Mouse (Mus musculus) neural tube, embryonic 13.5 days (tissue): ENCODE measurements around the gene Dcst2. TPM values are rescaled to one million over a fixed set of nuclear protein-coding genes. Genes with fewer than 3 reads are reported as not detected.

Experiments
- ATAC-seq: fragments of 200-750 bp; cut with Nextera tagmentation; 2 replicates; pipeline ENCODE4 v1.8.0; 2017; ENCODE audit warnings: low read depth, mild to moderate bottlenecking, moderate TSS enrichment, moderate library complexity
- H3K27ac ChIP-seq: fragments of 300-500 bp; sonication (generic); replicated peaks from 2 replicates; pipeline ENCODE4 v1.5.1; 2015; ENCODE audit warnings: moderate library complexity, mild to moderate bottlenecking, inconsistent platforms
- H3K27me3 ChIP-seq: fragments of 300-500 bp; sonication (generic); 2 replicates; pipeline ENCODE4 v1.6.1; 2015; ENCODE audit warnings: mild to moderate bottlenecking, inconsistent platforms
- H3K36me3 ChIP-seq: fragments of 300-500 bp; sonication (generic); 2 replicates; pipeline ENCODE4 v1.6.1; 2015; ENCODE audit warnings: mild to moderate bottlenecking, inconsistent platforms
- H3K4me1 ChIP-seq: fragments of 300-500 bp; sonication (generic); replicated peaks from 2 replicates; pipeline ENCODE4 v1.6.1; 2015; ENCODE audit warnings: inconsistent platforms
- H3K4me2 ChIP-seq: fragments of 300-500 bp; sonication (generic); 2 replicates; pipeline ENCODE4 v1.6.1; 2015; ENCODE audit warnings: inconsistent platforms, mild to moderate bottlenecking, moderate library complexity
- H3K4me3 ChIP-seq: fragments of 300-500 bp; sonication (generic); 2 replicates; pipeline ENCODE4 v1.5.1; 2015; ENCODE audit warnings: mild to moderate bottlenecking, inconsistent platforms
- H3K9ac ChIP-seq: fragments of 300-500 bp; sonication (generic); 2 replicates; pipeline ENCODE4 v1.6.1; 2015; ENCODE audit warnings: moderate library complexity, mild to moderate bottlenecking, inconsistent platforms
- H3K9me3 ChIP-seq: fragments of 300-500 bp; sonication (generic); 2 replicates; pipeline ENCODE4 v1.6.1; 2016; ENCODE audit warnings: inconsistent platforms
- WGBS: fragments of 180-500 bp; shearing (Covaris S2); methylation state at CpG from one replicate; pipeline ENCODE4 v1.1.7; 2015; 5-methylcytosine and 5-hydroxymethylcytosine counted together
- polyA plus RNA-seq: library from polyadenylated mRNA; unstranded; fragments of >200 nt; fragmentation: Nextera tagmentation; extraction: Ambion mirVana; gene quantifications from 2 replicates; pipeline ENCODE4 v1.2.1, GENCODE M21; 2015

The Dcst2 gene
- polyA plus RNA-seq, 1 experiment from 2014 or later, result 0.17 TPM

- WGBS, result 66% methylated on average over 6 of the region's 6 CpGs
- H3K4me3 ChIP-seq, result peak overlapping the region; percentile 40
- H3K4me1 ChIP-seq, result peaks cover 47% of the 10 kb centered on the region
- H3K36me3 ChIP-seq, result peaks cover 15% of the 10 kb centered on the region
- peak overlapping the region; percentile 74 for H3K9ac ChIP-seq
- H3K9me3 ChIP-seq, result no peaks in the 10 kb centered on the region
- H3K27ac ChIP-seq, result peak overlapping the region; percentile 71; the same call in 1 of the 2 replicates
- H3K4me2 ChIP-seq, result peak overlapping the region; percentile 89
- H3K27me3 ChIP-seq, result no peaks in the 10 kb centered on the region
- no peak for ATAC-seq
These were observed 60.9 kb downstream of the Dcst2 start for GRCm38 (mm10) chr3:89422556-89423205.

- H3K9ac ChIP-seq, result no peak overlapping the region
- no peak overlapping the region for H3K4me3 ChIP-seq
- ATAC-seq, result no peak
- H3K4me1 ChIP-seq, result peaks cover 38% of the 10 kb centered on the region
- H3K36me3 ChIP-seq, result peaks cover 17% of the 10 kb centered on the region
- WGBS, result 91% methylated on average over 5 of the region's 5 CpGs
- no peak overlapping the region for H3K27ac ChIP-seq
- peak overlapping the region; percentile 89; the same call in 1 of the 2 replicates for H3K4me2 ChIP-seq
- no peaks in the 10 kb centered on the region for H3K27me3 ChIP-seq
- no peaks in the 10 kb centered on the region for H3K9me3 ChIP-seq
These were observed 62.8 kb downstream of the Dcst2 start for GRCm38 (mm10) chr3:89424416-89425140.

DNA sequence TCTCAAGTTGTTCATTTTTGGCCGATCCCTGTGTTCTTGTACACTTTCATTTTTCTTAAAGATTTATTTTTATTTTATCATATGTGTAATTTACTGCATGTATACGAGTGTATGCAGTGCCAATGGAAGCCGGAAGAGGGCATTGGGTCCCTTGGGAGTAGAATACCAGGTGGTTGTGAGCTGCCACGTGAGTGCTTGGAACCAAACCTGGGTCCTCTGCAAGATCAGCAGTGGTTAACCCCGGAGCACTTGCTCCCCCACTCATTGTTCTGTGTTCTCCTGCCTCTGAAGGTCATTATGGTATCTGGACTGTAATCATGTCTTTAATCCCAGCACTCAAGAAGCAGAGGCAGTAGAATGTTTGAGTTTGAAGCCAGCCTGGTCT lies 63.4 kb downstream of the Dcst2 start:
- ATAC-seq, result no peak
- Histone ChIP-seq H3K36me3 (peaks cover 17% of the 10 kb centered on the region), H3K4me1 (peaks cover 32% of the 10 kb centered on the region), H3K27me3 (no peaks in the 10 kb centered on the region), H3K4me2 (no peak overlapping the region), H3K9me3 (no peaks in the 10 kb centered on the region), H3K27ac (no peak overlapping the region), H3K9ac (no peak overlapping the region), H3K4me3 (no peak overlapping the region)
- 89% methylated on average over 5 of the region's 5 CpGs for WGBS

GRCm38 (mm10) chr3:89425876-89426275 lies 64.1 kb downstream of the Dcst2 start:
- 90% methylated on average over 4 of the region's 4 CpGs for WGBS

More at GRCm38 (mm10) chr3:89425876-89426275, 64.1 kb downstream of the Dcst2 start:
- H3K36me3 ChIP-seq, result peaks cover 17% of the 10 kb centered on the region
- no peak for ATAC-seq
- no peak overlapping the region for H3K4me3 ChIP-seq
- peaks cover 30% of the 10 kb centered on the region for H3K4me1 ChIP-seq
- no peak overlapping the region for H3K9ac ChIP-seq
- H3K4me2 ChIP-seq, result no peak overlapping the region
- no peaks in the 10 kb centered on the region for H3K9me3 ChIP-seq
- H3K27me3 ChIP-seq, result no peaks in the 10 kb centered on the region
- no peak overlapping the region for H3K27ac ChIP-seq

Other genes with a start within 250 kb of the Dcst2 start
- 0.14 and 0.46 TPM in 2 replicates for gene Pklr, start 225.8 kb upstream of the Dcst2 start, polyA plus RNA-seq
- gene Hcn3, start 201.8 kb upstream of the Dcst2 start, polyA plus RNA-seq, result 34.6 and 35.6 TPM in 2 replicates
- gene Clk2, start 197.2 kb upstream of the Dcst2 start, polyA plus RNA-seq, result 27.5 and 30.6 TPM in 2 replicates
- 129 and 135 TPM in 2 replicates for gene Scamp3, start 184.5 kb upstream of the Dcst2 start, polyA plus RNA-seq
- gene Fam189b, start 178.8 kb upstream of the Dcst2 start, polyA plus RNA-seq, result 38.9 and 49.9 TPM in 2 replicates
- gene Gba, start 159.0 kb upstream of the Dcst2 start, polyA plus RNA-seq, result 48.3 and 50.0 TPM in 2 replicates
- gene Thbs3, start 146.8 kb upstream of the Dcst2 start, polyA plus RNA-seq, result 45.6 and 52.8 TPM in 2 replicates
- 157 and 170 TPM in 2 replicates for gene Mtx1, start 134.9 kb upstream of the Dcst2 start, polyA plus RNA-seq
- 1.0 and 1.1 TPM in 2 replicates for gene Muc1, start 132.9 kb upstream of the Dcst2 start, polyA plus RNA-seq
- 248 and 258 TPM in 2 replicates for gene Krtcap2, start 116.0 kb upstream of the Dcst2 start, polyA plus RNA-seq
- 55.8 and 55.9 TPM in 2 replicates for gene Trim46, start 115.7 kb upstream of the Dcst2 start, polyA plus RNA-seq
- gene Dpm3, start 102.6 kb upstream of the Dcst2 start, polyA plus RNA-seq, result 76.9 and 81.4 TPM in 2 replicates
- 44.0 and 45.5 TPM in 2 replicates for gene Slc50a1, start 91.4 kb upstream of the Dcst2 start, polyA plus RNA-seq
- 12.5 and 14.5 TPM in 2 replicates for gene Efna1, start 80.8 kb upstream of the Dcst2 start, polyA plus RNA-seq
- 87.4 and 90.1 TPM in 2 replicates for gene Efna3, start 39.0 kb upstream of the Dcst2 start, polyA plus RNA-seq
- gene Efna4, start 23.9 kb upstream of the Dcst2 start, polyA plus RNA-seq, result 8.5 and 10.7 TPM in 2 replicates
- gene Adam15, start 12.0 kb upstream of the Dcst2 start, polyA plus RNA-seq, result 48.8 and 54.0 TPM in 2 replicates
- gene Dcst1, start 3.3 kb downstream of the Dcst2 start, polyA plus RNA-seq, result 0.88 and 1.1 TPM in 2 replicates
- gene Zbtb7b, start 32.8 kb downstream of the Dcst2 start, polyA plus RNA-seq, result 0.54 and 0.68 TPM in 2 replicates
- gene Lenep, start 40.8 kb downstream of the Dcst2 start, polyA plus RNA-seq, result 0.84 and 2.6 TPM in 2 replicates
- 30.7 and 33.2 TPM in 2 replicates for gene Flad1, start 49.9 kb downstream of the Dcst2 start, polyA plus RNA-seq
- gene Cks1b, start 56.4 kb downstream of the Dcst2 start, polyA plus RNA-seq, result 110 and 144 TPM in 2 replicates
- 41.8 and 45.1 TPM in 2 replicates for gene Shc1, start 56.5 kb downstream of the Dcst2 start, polyA plus RNA-seq
- gene Pygo2, start 68.2 kb downstream of the Dcst2 start, polyA plus RNA-seq, result 40.4 and 47.7 TPM in 2 replicates
- gene Pbxip1, start 74.7 kb downstream of the Dcst2 start, polyA plus RNA-seq, result 15.6 and 17.0 TPM in 2 replicates
- gene Pmvk, start 92.6 kb downstream of the Dcst2 start, polyA plus RNA-seq, result 104 and 106 TPM in 2 replicates
- gene Kcnn3, start 158.2 kb downstream of the Dcst2 start, polyA plus RNA-seq, result 4.8 and 5.5 TPM in 2 replicates